ENCODE assay signal across 18 mouse cellular contexts in the genomic region with DNA sequence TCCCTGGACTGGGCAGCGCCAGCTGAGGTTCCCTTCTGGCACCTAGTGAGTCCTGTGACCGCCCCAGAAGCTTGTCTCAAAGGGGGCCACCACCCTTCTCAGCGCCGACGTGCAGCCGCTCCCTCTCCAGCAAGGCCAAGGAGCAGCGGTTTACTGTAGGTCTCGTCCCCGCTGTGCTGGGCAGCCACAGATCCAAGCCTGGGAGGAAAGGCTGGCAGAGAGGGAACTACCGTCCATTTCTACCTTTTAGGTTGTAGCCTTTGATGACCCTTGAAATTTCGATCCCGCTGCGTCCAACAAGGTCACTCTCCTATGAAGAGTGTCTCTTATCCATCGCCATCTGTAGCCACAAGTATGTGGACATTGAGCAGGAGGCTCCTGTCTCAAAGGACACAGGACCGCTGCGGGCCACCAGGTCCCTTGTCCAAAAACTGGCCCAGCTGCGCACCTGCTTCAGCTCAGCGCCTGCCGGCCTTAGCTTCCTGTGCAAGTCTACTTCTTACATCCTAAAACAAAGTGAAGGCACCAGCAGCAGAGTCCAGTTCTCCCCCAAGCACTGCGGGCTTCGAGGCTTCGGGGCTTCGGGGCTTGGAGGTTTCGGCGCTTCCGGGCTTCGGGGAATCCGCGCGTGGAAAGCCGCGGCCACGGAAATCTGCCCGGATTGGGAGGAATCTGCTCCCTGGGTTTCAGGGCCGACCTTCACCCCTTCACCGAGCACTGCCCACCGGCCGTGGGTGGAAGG. TPM values are rescaled to one million over a fixed set of nuclear protein-coding genes. Genes with fewer than 3 reads are reported as not detected.
DNase-seq lines count a peak whose midpoint lies in the region; ATAC-seq lines count a peak whose summit lies in the region.
"Had no signal": no experiment of that assay in that cellular context is flagged by ENCODE, and none has a peak within 500 bp of the region (broad histone marks: within the 10 kb centered on the region; RNA-seq: fewer than 3 reads in every experiment).

No protein-coding gene starts in this region.

- no peak overlapping the region for H3K27ac ChIP-seq in forebrain, embryonic 10.5 days
- no peak overlapping the region for H3K27ac ChIP-seq in forebrain, embryonic 16.5 days (ENCODE audit: low read length)
- no peak overlapping the region for H3K27ac ChIP-seq in lung, embryonic 15.5 days
- no peak overlapping the region for H3K27ac ChIP-seq in embryonic facial prominence, embryonic 10.5 days (replicated peaks)
- no peak overlapping the region for H3K27ac ChIP-seq in neural tube, embryonic 11.5 days (ENCODE audit: low read depth, low read length)
- H3K27ac ChIP-seq: liver, embryonic 13.5 days; midbrain, embryonic 12.5 days had no signal

- H3K27me3 ChIP-seq in forebrain, embryonic 10.5 days (ENCODE audit: poor library complexity, severe bottlenecking): peaks cover 98% of the 10 kb centered on the region
- peaks cover 84% of the 10 kb centered on the region for H3K27me3 ChIP-seq in forebrain, embryonic 16.5 days (replicated peaks; ENCODE audit: control insufficient read depth, insufficient read depth, low read length)
- peaks cover 84% of the 10 kb centered on the region for H3K27me3 ChIP-seq in lung, embryonic 15.5 days
- peaks cover 100% of the 10 kb centered on the region for H3K27me3 ChIP-seq in embryonic facial prominence, embryonic 10.5 days (replicated peaks; ENCODE audit: low read depth, poor library complexity, severe bottlenecking)
- peaks cover 82% of the 10 kb centered on the region for H3K27me3 ChIP-seq in neural tube, embryonic 11.5 days (ENCODE audit: control insufficient read depth, insufficient read depth, low read length)

- no peaks in the 10 kb centered on the region for H3K36me3 ChIP-seq in forebrain, embryonic 10.5 days (replicated peaks)
- H3K36me3 ChIP-seq in forebrain, embryonic 16.5 days (ENCODE audit: control insufficient read depth, insufficient read depth): no peaks in the 10 kb centered on the region
- no peaks in the 10 kb centered on the region for H3K36me3 ChIP-seq in lung, embryonic 15.5 days
- no peaks in the 10 kb centered on the region for H3K36me3 ChIP-seq in embryonic facial prominence, embryonic 10.5 days (replicated peaks)
- no peaks in the 10 kb centered on the region for H3K36me3 ChIP-seq in neural tube, embryonic 11.5 days (ENCODE audit: control insufficient read depth, insufficient read depth, low read length)
- H3K36me3 ChIP-seq: liver, embryonic 13.5 days; midbrain, embryonic 12.5 days had no signal

- DNase-seq in forebrain, embryonic 10.5 days (ENCODE audit: extremely low spot score, low spot score): peak; percentile 31
- DNase-seq in lung, postnatal 4 days: no peak
- peak; percentile 51 for DNase-seq in embryonic facial prominence, embryonic 10.5 days (ENCODE audit: low spot score)
- DNase-seq in neural tube, embryonic 11.5 days (ENCODE audit: low spot score): peak; percentile 49
- no peak for DNase-seq in adrenal gland, adult 18-20 months (ENCODE audit: low spot score in 2 of 2)
- no peak for DNase-seq in Muller cell, postnatal 12 days (ENCODE audit: inconsistent ontology term)
- DNase-seq: gastrocnemius, postnatal 14 days; heart, postnatal 14 days; kidney, adult 11 months; kidney, postnatal 10 days; liver, embryonic 13.5 days; lung, postnatal 14 days; thymus, postnatal 14 days had no signal

- peaks cover 27% of the 10 kb centered on the region for H3K4me1 ChIP-seq in forebrain, embryonic 10.5 days
- peaks cover 13% of the 10 kb centered on the region for H3K4me1 ChIP-seq in forebrain, embryonic 16.5 days (replicated peaks; ENCODE audit: control insufficient read depth, insufficient read depth, low read length)
- peaks cover 30% of the 10 kb centered on the region for H3K4me1 ChIP-seq in lung, embryonic 15.5 days
- H3K4me1 ChIP-seq in embryonic facial prominence, embryonic 10.5 days: peaks cover 28% of the 10 kb centered on the region
- H3K4me1 ChIP-seq in neural tube, embryonic 11.5 days (ENCODE audit: control insufficient read depth, insufficient read depth, low read length): no peaks in the 10 kb centered on the region

- no peak overlapping the region for H3K4me2 ChIP-seq in forebrain, embryonic 16.5 days (ENCODE audit: low read length)
- peak overlapping the region; percentile 7; the same call in 1 of the 2 replicates for H3K4me2 ChIP-seq in lung, embryonic 15.5 days
- H3K4me2 ChIP-seq in neural tube, embryonic 11.5 days (ENCODE audit: low read depth): no peak overlapping the region
- H3K4me2 ChIP-seq: liver, embryonic 13.5 days; midbrain, embryonic 12.5 days had no signal

- no peak overlapping the region for H3K4me3 ChIP-seq in forebrain, embryonic 10.5 days
- H3K4me3 ChIP-seq in forebrain, embryonic 16.5 days (replicated peaks; ENCODE audit: low read length): no peak overlapping the region
- H3K4me3 ChIP-seq in lung, embryonic 15.5 days: no peak overlapping the region
- no peak overlapping the region for H3K4me3 ChIP-seq in embryonic facial prominence, embryonic 10.5 days
- H3K4me3 ChIP-seq in neural tube, embryonic 11.5 days (ENCODE audit: low read depth, low read length): no peak overlapping the region
- H3K4me3 ChIP-seq: liver, embryonic 13.5 days; midbrain, embryonic 12.5 days had no signal

- 1% methylated on average over 38 of the region's 38 CpGs for WGBS in forebrain, embryonic 10.5 days
- under 1% methylated on average over 38 of the region's 38 CpGs for WGBS in forebrain, embryonic 16.5 days
- WGBS in lung, embryonic 15.5 days: 14% methylated on average over 38 of the region's 38 CpGs
- 2% methylated on average over 38 of the region's 38 CpGs for WGBS in embryonic facial prominence, embryonic 10.5 days
- under 1% methylated on average over 38 of the region's 38 CpGs for WGBS in neural tube, embryonic 11.5 days

- H3K9ac ChIP-seq in forebrain, embryonic 16.5 days (replicated peaks; ENCODE audit: low read depth, low read length): no peak overlapping the region
- no peak overlapping the region for H3K9ac ChIP-seq in lung, embryonic 15.5 days
- H3K9ac ChIP-seq in neural tube, embryonic 11.5 days (ENCODE audit: low read length): no peak overlapping the region
- H3K9ac ChIP-seq: liver, embryonic 13.5 days; midbrain, embryonic 12.5 days had no signal

- H3K9me3 ChIP-seq in forebrain, embryonic 10.5 days: no peaks in the 10 kb centered on the region
- no peaks in the 10 kb centered on the region for H3K9me3 ChIP-seq in forebrain, embryonic 16.5 days (ENCODE audit: control insufficient read depth, low read length)
- H3K9me3 ChIP-seq in lung, embryonic 15.5 days: no peaks in the 10 kb centered on the region
- no peaks in the 10 kb centered on the region for H3K9me3 ChIP-seq in embryonic facial prominence, embryonic 10.5 days
- no peaks in the 10 kb centered on the region for H3K9me3 ChIP-seq in neural tube, embryonic 11.5 days (ENCODE audit: control insufficient read depth, low read length)
- H3K9me3 ChIP-seq: liver, embryonic 13.5 days; midbrain, embryonic 12.5 days had no signal

- ATAC-seq in forebrain, embryonic 16.5 days: no peak
- no peak for ATAC-seq in lung, embryonic 15.5 days (ENCODE audit: borderline replicate concordance, extremely low read depth, low FRiP score, low TSS enrichment)
- ATAC-seq in neural tube, embryonic 11.5 days (ENCODE audit: insufficient read depth, low FRiP score, low TSS enrichment): no peak

RNA-seq across cellular contexts. Expression of gene Foxf2, which starts 10.7 kb away (rescaled TPM):
- 3.5 and 3.9 TPM in 2 replicates for polyA plus RNA-seq in forebrain, embryonic 10.5 days (2016; fragmentation: Nextera tagmentation; extraction: Ambion mirVana)
- polyA plus RNA-seq in forebrain, embryonic 16.5 days (2015; fragmentation: Nextera tagmentation; extraction: Ambion mirVana): 4.3 and 5.0 TPM in 2 replicates
- 29.5 and 30.4 TPM in 2 replicates for polyA plus RNA-seq in lung, embryonic 15.5 days (2015; fragmentation: Nextera tagmentation; extraction: Ambion mirVana)
- polyA plus RNA-seq in embryonic facial prominence, embryonic 10.5 days (2016; fragmentation: Nextera tagmentation; extraction: Ambion mirVana): 10.8 and 12.8 TPM in 2 replicates
- 5.2 and 5.5 TPM in 2 replicates for polyA plus RNA-seq in neural tube, embryonic 11.5 days (2014; fragmentation: Nextera tagmentation; extraction: Ambion mirVana)
- total RNA-seq in adrenal gland, adult 18-20 months (2021): under 1 TPM in 1 of 2 experiments, not detected in 1; 0.19 TPM
- total RNA-seq: common myeloid progenitor, adult 5-6 weeks had no signal
- polyA plus RNA-seq: liver, embryonic 13.5 days had no signal

RNA-seq across cellular contexts. Expression of gene A530084C06Rik, which starts 55.8 kb away (rescaled TPM):
- polyA plus RNA-seq in forebrain, embryonic 10.5 days (2016; fragmentation: Nextera tagmentation; extraction: Ambion mirVana): not detected in 2 replicates
- not detected in 2 replicates for polyA plus RNA-seq in forebrain, embryonic 16.5 days (2015; fragmentation: Nextera tagmentation; extraction: Ambion mirVana)
- polyA plus RNA-seq in lung, embryonic 15.5 days (2015; fragmentation: Nextera tagmentation; extraction: Ambion mirVana): not detected in 2 replicates
- not detected in 2 replicates for polyA plus RNA-seq in embryonic facial prominence, embryonic 10.5 days (2016; fragmentation: Nextera tagmentation; extraction: Ambion mirVana)
- polyA plus RNA-seq in neural tube, embryonic 11.5 days (2014; fragmentation: Nextera tagmentation; extraction: Ambion mirVana): not detected in 2 replicates
- not detected for total RNA-seq in adrenal gland, adult 18-20 months (2021)
- total RNA-seq: common myeloid progenitor, adult 5-6 weeks; gastrocnemius, postnatal 14 days; heart, postnatal 14 days had no signal
- polyA plus RNA-seq: liver, embryonic 13.5 days; midbrain, embryonic 12.5 days; neural tube, embryonic 14.5 days had no signal

RNA-seq across cellular contexts. Expression of gene Foxq1, which starts 59.0 kb away (rescaled TPM):
- 0.59 and 0.71 TPM in 2 replicates for polyA plus RNA-seq in forebrain, embryonic 10.5 days (2016; fragmentation: Nextera tagmentation; extraction: Ambion mirVana)
- polyA plus RNA-seq in forebrain, embryonic 16.5 days (2015; fragmentation: Nextera tagmentation; extraction: Ambion mirVana): 1.5 and 2.0 TPM in 2 replicates
- polyA plus RNA-seq in lung, embryonic 15.5 days (2015; fragmentation: Nextera tagmentation; extraction: Ambion mirVana): 1.1 TPM in 2 replicates
- 0.52 and 0.70 TPM in 2 replicates for polyA plus RNA-seq in embryonic facial prominence, embryonic 10.5 days (2016; fragmentation: Nextera tagmentation; extraction: Ambion mirVana)
- polyA plus RNA-seq in neural tube, embryonic 11.5 days (2014; fragmentation: Nextera tagmentation; extraction: Ambion mirVana): 1.7 and 1.9 TPM in 2 replicates
- under 1 TPM in 1 of 2 experiments, not detected in 1; 0.10 TPM for total RNA-seq in adrenal gland, adult 18-20 months (2021)
- total RNA-seq: common myeloid progenitor, adult 5-6 weeks; gastrocnemius, postnatal 14 days had no signal

Comparison
In these comparisons a context has a peak if more than half of its experiments do, and no peak if none do; other contexts are left out.
1. DNase-seq: peak in forebrain, embryonic 10.5 days (single experiment), embryonic facial prominence, embryonic 10.5 days (single experiment) and neural tube, embryonic 11.5 days (single experiment); none in lung, postnatal 4 days (0 of 2), adrenal gland, adult 18-20 months (0 of 2) and Muller cell, postnatal 12 days (single experiment).